Mouse (Mus musculus) lung, postnatal 25 days (tissue): ENCODE measurements at regions not wholly inside any gene's neighbourhood (a gene's known extent, or its start where the extent isn't known, plus 50 kb on each side); places are given as distances from the start of the nearest gene placed in this dataset.
A peak's percentile ranks its signal among the peaks of the same experiment; 100 is the strongest.

ENCODE experiments used
- DNase-seq: peaks from one replicate; pipeline ENCODE4 v3.0.0; 2022; ENCODE audit warnings: low spot score

- DNase-seq = no peak
Measured at GRCm38 (mm10) chr19:56653292-56653691, 68.7 kb upstream of the Adrb1 start.

GRCm38 (mm10) chr19:56655330-56655729 is 66.7 kb upstream of the Adrb1 start:
- no peak for DNase-seq

DNA sequence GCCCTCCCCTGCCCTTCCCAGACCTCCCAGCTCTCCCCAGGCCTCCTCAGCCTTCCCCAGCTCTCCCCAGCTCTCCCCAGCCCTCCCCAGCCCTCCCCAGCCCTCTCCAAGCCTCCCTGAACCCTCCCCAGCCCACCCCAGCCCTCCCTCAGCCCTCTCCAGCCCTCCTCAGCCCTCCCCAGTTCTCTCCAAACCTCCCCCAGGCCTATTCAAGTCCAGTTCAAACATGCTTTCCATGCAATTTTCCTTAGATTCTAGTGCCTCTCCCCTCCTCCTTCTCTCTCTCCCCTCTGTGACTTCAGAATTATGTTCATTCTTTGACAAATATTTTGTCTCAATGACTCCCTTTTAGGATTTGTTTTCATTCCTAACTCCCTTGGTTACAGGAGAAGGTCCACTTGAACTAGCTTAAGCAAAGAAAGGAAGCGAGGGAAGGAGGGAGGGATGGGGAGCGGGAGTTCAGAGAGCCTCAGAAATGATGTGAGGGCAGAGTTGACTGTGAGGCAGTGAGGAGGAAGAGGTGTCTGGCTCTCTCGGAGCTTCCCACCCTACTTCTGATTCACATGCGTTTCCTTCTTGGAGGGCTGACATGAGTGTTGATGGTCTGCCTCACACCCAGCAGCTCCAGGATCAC is 61.3 kb upstream of the Adrb1 start:
- peak; percentile 59 for DNase-seq

DNA sequence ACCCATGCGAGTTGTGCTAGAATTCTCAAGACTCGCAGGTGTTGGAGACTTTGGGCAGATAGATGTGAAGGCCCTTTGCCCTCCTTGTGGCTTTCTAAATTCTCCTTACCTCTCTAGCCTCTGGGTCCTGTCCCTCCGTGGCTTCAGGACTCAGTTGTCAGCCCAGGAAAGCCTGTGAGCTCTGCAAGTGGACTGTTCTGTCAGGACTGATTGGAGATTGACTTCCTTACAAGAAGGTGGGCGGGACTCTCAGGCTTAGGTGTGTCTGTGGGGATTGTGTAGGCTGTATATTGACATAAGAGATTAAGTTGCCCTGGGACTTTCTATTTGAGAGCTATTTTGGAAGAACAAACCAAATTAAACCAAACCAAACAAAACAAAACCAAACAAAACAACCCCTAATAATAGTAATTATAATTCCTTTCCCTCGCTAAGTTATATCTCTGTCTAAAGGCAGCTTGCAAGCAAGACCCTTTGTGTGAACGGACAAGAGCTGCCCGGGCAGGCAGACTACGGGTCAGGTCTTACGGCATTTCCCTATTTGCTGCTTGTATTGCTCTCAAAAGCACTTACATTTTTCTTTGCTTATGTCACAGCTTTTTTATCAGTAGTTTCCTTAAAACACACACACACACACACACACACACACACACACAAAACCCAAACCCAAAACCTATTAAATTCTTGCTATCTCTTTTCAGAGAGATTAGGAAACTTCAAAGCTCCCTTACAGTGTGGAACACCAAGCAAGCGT is 58.3 kb upstream of the Adrb1 start:
- peak; percentile 68 for DNase-seq

- no peak for DNase-seq
Measured at GRCm38 (mm10) chr19:56664307-56664775, 57.7 kb upstream of the Adrb1 start.

DNA sequence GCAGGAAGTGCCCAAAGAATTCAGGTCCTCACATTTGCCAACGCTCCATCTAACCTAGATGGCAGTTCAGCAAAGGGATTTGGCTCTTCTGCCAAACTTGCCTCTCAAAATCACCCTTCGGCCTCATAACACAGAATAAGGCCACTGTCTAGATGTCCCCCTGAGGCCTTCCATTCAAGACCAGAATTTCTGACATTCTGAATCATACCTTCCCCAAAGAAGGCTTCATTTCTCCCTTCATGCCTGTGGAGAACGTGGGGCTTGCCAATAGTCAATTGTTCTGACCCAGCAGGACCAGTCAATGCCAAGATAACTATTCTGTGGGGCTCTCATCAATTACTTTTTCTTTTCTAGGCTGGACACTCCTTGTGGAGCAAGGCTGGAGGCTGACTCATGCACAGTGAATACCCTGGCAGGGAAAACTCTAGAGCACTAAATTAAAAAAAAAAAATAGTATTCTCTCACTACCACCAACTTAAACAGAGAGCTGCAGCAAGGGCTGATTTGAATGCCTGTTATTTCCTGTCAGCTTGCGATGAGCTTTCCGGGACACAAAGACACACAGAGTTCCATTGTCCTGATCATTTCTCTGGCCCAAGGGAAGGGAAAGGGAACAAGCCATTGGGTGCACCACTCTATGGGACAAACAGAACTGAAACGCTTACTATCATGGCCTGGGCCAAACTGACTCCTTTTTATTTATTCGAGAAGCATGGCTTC is 56.9 kb upstream of the Adrb1 start:
- peak; percentile 51 for DNase-seq

DNA sequence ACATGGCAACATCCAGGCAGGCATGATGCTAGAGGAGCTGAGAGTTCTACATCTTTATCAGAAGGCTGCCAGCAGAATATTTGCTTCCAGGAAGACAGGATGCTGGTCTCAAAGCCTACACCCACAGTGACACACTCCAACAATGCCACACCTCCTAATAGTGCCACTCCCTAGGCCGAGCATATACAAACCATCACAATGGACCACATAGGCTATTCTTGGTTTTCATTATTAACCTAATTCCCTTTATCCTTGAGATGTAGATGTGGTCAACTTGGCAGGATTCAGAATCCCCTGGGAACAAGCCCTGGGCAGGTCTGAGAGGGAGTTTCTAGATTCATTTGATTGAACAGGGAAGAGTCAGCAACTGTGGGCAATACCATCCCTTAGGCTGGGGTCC is 56.0 kb upstream of the Adrb1 start:
- DNase-seq = peak; percentile 54

GRCm38 (mm10) chr19:56667903-56668302 is 54.1 kb upstream of the Adrb1 start:
- no peak for DNase-seq

DNA sequence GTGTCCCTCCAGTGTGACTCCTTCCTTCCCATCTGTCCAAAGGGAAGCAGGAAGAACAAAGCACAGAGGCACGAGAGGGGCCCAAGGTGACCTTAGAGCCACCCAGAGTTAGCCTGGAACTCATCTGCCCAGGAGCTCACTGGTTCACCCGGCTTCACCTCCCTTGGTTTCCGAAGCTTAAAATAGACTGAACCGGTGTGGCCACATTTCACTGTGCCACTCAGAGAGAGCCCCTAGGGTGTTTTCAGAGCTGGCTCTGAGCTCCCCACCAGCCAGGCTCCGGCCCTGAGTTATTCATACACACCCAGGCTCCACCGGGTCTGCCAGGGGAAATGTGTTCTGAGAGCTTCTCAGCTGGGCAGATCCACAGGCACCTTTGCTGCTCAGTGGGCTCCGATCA is 53.0 kb upstream of the Adrb1 start:
- DNase-seq = peak; percentile 47

GRCm38 (mm10) chr19:56669468-56669867 is 52.5 kb upstream of the Adrb1 start:
- DNase-seq = no peak
